ENCODE assay signal across 8 mouse cellular contexts in genomic region chr17:37050399-37050798, GRCm38 (mm10). TPM values are rescaled to one million over a fixed set of nuclear protein-coding genes. Genes with fewer than 3 reads are reported as not detected.
DNase-seq lines count a peak whose midpoint lies in the region; ATAC-seq lines count a peak whose summit lies in the region.

No protein-coding gene starts in this region.

- peak; percentile 90 for DNase-seq in layer of hippocampus, adult 11-12 months (ENCODE audit: low spot score)
- no peak for DNase-seq in layer of hippocampus, adult 9-10 months (ENCODE audit: low spot score)
- DNase-seq in forebrain, embryonic 10.5 days (ENCODE audit: extremely low spot score, low spot score) = peak; percentile 90
- peak; percentile 56 for DNase-seq in liver

- H3K27ac ChIP-seq in forebrain, embryonic 10.5 days = peak overlapping the region; percentile 90
- H3K27ac ChIP-seq in heart, embryonic 12.5 days (ENCODE audit: poor library complexity, severe bottlenecking) = no peak overlapping the region
- peak overlapping the region; percentile 60 for H3K27ac ChIP-seq in kidney, embryonic 15.5 days
- H3K27ac ChIP-seq in midbrain, embryonic 16.5 days (ENCODE audit: low read length) = peak overlapping the region; percentile 90
- H3K27ac ChIP-seq in stomach, embryonic 15.5 days = no peak overlapping the region

- H3K36me3 ChIP-seq in forebrain, embryonic 10.5 days (replicated peaks) = peaks cover 22% of the 10 kb centered on the region
- H3K36me3 ChIP-seq in heart, embryonic 12.5 days = peaks cover 20% of the 10 kb centered on the region
- H3K36me3 ChIP-seq in kidney, embryonic 15.5 days = peaks cover 17% of the 10 kb centered on the region
- H3K36me3 ChIP-seq in midbrain, embryonic 16.5 days (ENCODE audit: control insufficient read depth, insufficient read depth, low read length) = peaks cover 10% of the 10 kb centered on the region
- H3K36me3 ChIP-seq in stomach, embryonic 15.5 days = 0 out of 2 replicates have a peak, but pooled peaks cover under 1% of the 10 kb centered on the region

- peaks cover 35% of the 10 kb centered on the region for H3K27me3 ChIP-seq in forebrain, embryonic 10.5 days (ENCODE audit: poor library complexity, severe bottlenecking)
- H3K27me3 ChIP-seq in heart, embryonic 12.5 days (replicated peaks) = peaks cover 10% of the 10 kb centered on the region
- H3K27me3 ChIP-seq in kidney, embryonic 15.5 days = peaks cover 5% of the 10 kb centered on the region
- H3K27me3 ChIP-seq in midbrain, embryonic 16.5 days (ENCODE audit: control insufficient read depth, insufficient read depth, low read depth, low read length) = no peaks in the 10 kb centered on the region
- H3K27me3 ChIP-seq in stomach, embryonic 15.5 days (replicated peaks) = no peaks in the 10 kb centered on the region

- peak overlapping the region; percentile 96 for H3K4me2 ChIP-seq in heart, embryonic 12.5 days
- peak overlapping the region; percentile 96 for H3K4me2 ChIP-seq in kidney, embryonic 15.5 days
- peak overlapping the region; percentile 68 for H3K4me2 ChIP-seq in midbrain, embryonic 16.5 days (ENCODE audit: low read length)
- H3K4me2 ChIP-seq in stomach, embryonic 15.5 days = peak overlapping the region; percentile 84

- peak overlapping the region; percentile 78 for H3K9ac ChIP-seq in heart, embryonic 12.5 days
- H3K9ac ChIP-seq in kidney, embryonic 15.5 days = peak overlapping the region; percentile 67
- H3K9ac ChIP-seq in midbrain, embryonic 16.5 days (ENCODE audit: low read depth, low read length) = peak overlapping the region; percentile 98
- peak overlapping the region; percentile 61; the same call in 1 of the 2 replicates for H3K9ac ChIP-seq in stomach, embryonic 15.5 days

- 0% methylated on average over 22 of the region's 22 CpGs for WGBS in forebrain, embryonic 10.5 days
- under 1% methylated on average over 21 of the region's 22 CpGs for WGBS in heart, embryonic 12.5 days
- under 1% methylated on average over 20 of the region's 22 CpGs for WGBS in kidney, embryonic 15.5 days
- under 1% methylated on average over 22 of the region's 22 CpGs for WGBS in midbrain, embryonic 16.5 days
- WGBS in stomach, embryonic 15.5 days = under 1% methylated on average over 22 of the region's 22 CpGs

- H3K4me1 ChIP-seq in forebrain, embryonic 10.5 days = peaks cover 64% of the 10 kb centered on the region
- H3K4me1 ChIP-seq in heart, embryonic 12.5 days (replicated peaks) = peaks cover 35% of the 10 kb centered on the region
- H3K4me1 ChIP-seq in kidney, embryonic 15.5 days = peaks cover 35% of the 10 kb centered on the region
- peaks cover 45% of the 10 kb centered on the region for H3K4me1 ChIP-seq in midbrain, embryonic 16.5 days (ENCODE audit: control insufficient read depth, insufficient read depth, low read length)
- H3K4me1 ChIP-seq in stomach, embryonic 15.5 days = peaks cover 31% of the 10 kb centered on the region

- H3K4me3 ChIP-seq in forebrain, embryonic 10.5 days = peak overlapping the region; percentile 79
- H3K4me3 ChIP-seq in heart, embryonic 12.5 days = peak overlapping the region; percentile 62
- H3K4me3 ChIP-seq in kidney, embryonic 15.5 days (replicated peaks) = peak overlapping the region; percentile 61
- peak overlapping the region; percentile 90 for H3K4me3 ChIP-seq in midbrain, embryonic 16.5 days (ENCODE audit: low read depth, low read length)
- peak overlapping the region; percentile 55 for H3K4me3 ChIP-seq in stomach, embryonic 15.5 days (replicated peaks)

- H3K9me3 ChIP-seq in forebrain, embryonic 10.5 days = no peaks in the 10 kb centered on the region
- H3K9me3 ChIP-seq in heart, embryonic 12.5 days (replicated peaks) = no peaks in the 10 kb centered on the region
- H3K9me3 ChIP-seq in kidney, embryonic 15.5 days (replicated peaks) = no peaks in the 10 kb centered on the region
- no peaks in the 10 kb centered on the region for H3K9me3 ChIP-seq in midbrain, embryonic 16.5 days (replicated peaks; ENCODE audit: control insufficient read depth, low read length, poor library complexity, severe bottlenecking)
- H3K9me3 ChIP-seq in stomach, embryonic 15.5 days = no peaks in the 10 kb centered on the region

- ATAC-seq in heart, embryonic 12.5 days (ENCODE audit: insufficient number of reproducible peaks, low FRiP score) = peak; percentile 58
- peak; percentile 34 for ATAC-seq in kidney, embryonic 15.5 days (replicated peaks; ENCODE audit: low FRiP score)
- ATAC-seq in midbrain, embryonic 16.5 days = peak; percentile 65
- ATAC-seq in stomach, embryonic 15.5 days (ENCODE audit: insufficient read depth, low FRiP score, low read depth) = peak; percentile 30

RNA-seq across cellular contexts. Expression of gene Gabbr1, which starts 4.6 kb away (rescaled TPM):
- polyA plus RNA-seq in forebrain, embryonic 10.5 days (2016; fragmentation: Nextera tagmentation; extraction: Ambion mirVana) = 8.0 and 8.4 TPM in 2 replicates
- 8.3 and 8.6 TPM in 2 replicates for polyA plus RNA-seq in heart, embryonic 12.5 days (2016; fragmentation: Nextera tagmentation; extraction: Ambion mirVana)
- polyA plus RNA-seq in kidney, embryonic 15.5 days (2015; fragmentation: Nextera tagmentation; extraction: Ambion mirVana) = 6.0 and 8.3 TPM in 2 replicates
- polyA plus RNA-seq in midbrain, embryonic 16.5 days (2015; fragmentation: Nextera tagmentation; extraction: Ambion mirVana) = 81.7 and 94.9 TPM in 2 replicates
- 8.6 and 11.2 TPM in 2 replicates for polyA plus RNA-seq in stomach, embryonic 15.5 days (2015; fragmentation: Nextera tagmentation; extraction: Ambion mirVana)

RNA-seq across cellular contexts. Expression of gene Mog, which starts 27.2 kb away (rescaled TPM):
- 0.16 and 0.30 TPM in 2 replicates for polyA plus RNA-seq in forebrain, embryonic 10.5 days (2016; fragmentation: Nextera tagmentation; extraction: Ambion mirVana)
- 0.10 TPM in 1 of 2 replicates, not detected in the other for polyA plus RNA-seq in heart, embryonic 12.5 days (2016; fragmentation: Nextera tagmentation; extraction: Ambion mirVana)
- 0.09 TPM in 1 of 2 replicates, not detected in the other for polyA plus RNA-seq in kidney, embryonic 15.5 days (2015; fragmentation: Nextera tagmentation; extraction: Ambion mirVana)
- polyA plus RNA-seq in midbrain, embryonic 16.5 days (2015; fragmentation: Nextera tagmentation; extraction: Ambion mirVana) = 2.0 and 3.2 TPM in 2 replicates
- 0.10 and 0.13 TPM in 2 replicates for polyA plus RNA-seq in stomach, embryonic 15.5 days (2015; fragmentation: Nextera tagmentation; extraction: Ambion mirVana)

RNA-seq across cellular contexts. Expression of gene Olfr90, which starts 37.9 kb away (rescaled TPM):
- not detected in 2 replicates for polyA plus RNA-seq in forebrain, embryonic 10.5 days (2016; fragmentation: Nextera tagmentation; extraction: Ambion mirVana)
- polyA plus RNA-seq in heart, embryonic 12.5 days (2016; fragmentation: Nextera tagmentation; extraction: Ambion mirVana) = 0.08 TPM in 1 of 2 replicates, not detected in the other
- polyA plus RNA-seq in kidney, embryonic 15.5 days (2015; fragmentation: Nextera tagmentation; extraction: Ambion mirVana) = 0.05 TPM in 1 of 2 replicates, not detected in the other
- polyA plus RNA-seq in midbrain, embryonic 16.5 days (2015; fragmentation: Nextera tagmentation; extraction: Ambion mirVana) = not detected in 2 replicates
- not detected in 2 replicates for polyA plus RNA-seq in stomach, embryonic 15.5 days (2015; fragmentation: Nextera tagmentation; extraction: Ambion mirVana)

RNA-seq across cellular contexts. Expression of gene Olfr91, which starts 47.7 kb away (rescaled TPM):
- polyA plus RNA-seq in forebrain, embryonic 10.5 days (2016; fragmentation: Nextera tagmentation; extraction: Ambion mirVana) = 0.15 TPM in 1 of 2 replicates, not detected in the other
- polyA plus RNA-seq in heart, embryonic 12.5 days (2016; fragmentation: Nextera tagmentation; extraction: Ambion mirVana) = 0.05 TPM in 1 of 2 replicates, not detected in the other
- polyA plus RNA-seq in kidney, embryonic 15.5 days (2015; fragmentation: Nextera tagmentation; extraction: Ambion mirVana) = not detected in 2 replicates
- not detected in 2 replicates for polyA plus RNA-seq in midbrain, embryonic 16.5 days (2015; fragmentation: Nextera tagmentation; extraction: Ambion mirVana)
- not detected in 2 replicates for polyA plus RNA-seq in stomach, embryonic 15.5 days (2015; fragmentation: Nextera tagmentation; extraction: Ambion mirVana)

RNA-seq across cellular contexts. Expression of gene Zfp57, which starts 49.4 kb away (rescaled TPM):
- 78.5 and 81.0 TPM in 2 replicates for polyA plus RNA-seq in forebrain, embryonic 10.5 days (2016; fragmentation: Nextera tagmentation; extraction: Ambion mirVana)
- 60.0 and 64.4 TPM in 2 replicates for polyA plus RNA-seq in heart, embryonic 12.5 days (2016; fragmentation: Nextera tagmentation; extraction: Ambion mirVana)
- polyA plus RNA-seq in kidney, embryonic 15.5 days (2015; fragmentation: Nextera tagmentation; extraction: Ambion mirVana) = 61.1 and 69.4 TPM in 2 replicates
- polyA plus RNA-seq in midbrain, embryonic 16.5 days (2015; fragmentation: Nextera tagmentation; extraction: Ambion mirVana) = 280 and 312 TPM in 2 replicates
- 60.0 and 63.7 TPM in 2 replicates for polyA plus RNA-seq in stomach, embryonic 15.5 days (2015; fragmentation: Nextera tagmentation; extraction: Ambion mirVana)

Comparison
In these comparisons a context has a peak if more than half of its experiments do, and no peak if none do; other contexts are left out.
1. H3K27ac ChIP-seq: peak in forebrain, embryonic 10.5 days (single experiment), kidney, embryonic 15.5 days (single experiment) and midbrain, embryonic 16.5 days (single experiment); none in heart, embryonic 12.5 days (single experiment) and stomach, embryonic 15.5 days (single experiment).
2. Peak in every context shown above with its lines, with median percentiles within 50 percentile points of each other: H3K4me3 ChIP-seq, ATAC-seq, H3K4me2 ChIP-seq and H3K9ac ChIP-seq.